Mouse (Mus musculus) adrenal gland, postnatal 10 days (tissue): ENCODE data around the gene Mreg. TPM values are rescaled to one million over a fixed set of nuclear protein-coding genes. Genes with fewer than 3 reads are reported as not detected.
A peak's percentile ranks its signal among the peaks of the same experiment; 100 is the strongest.

Source experiments
- DNase-seq: peaks from one replicate; pipeline ENCODE4 v3.0.0; 2021; ENCODE audit warnings: mixed read lengths
- total RNA-seq, 2 experiments: library from RNA; stranded (reverse); gene quantifications; 2 replicates each; pipeline ENCODE4 v1.2.3; 2021

Gene Mreg
- total RNA-seq, 2 experiments from 2014 or later = 7.7 to 12.3 TPM

- no peak for DNase-seq
Measured at GRCm38 (mm10) chr1:72227546-72227945, 15.4 kb upstream of the Mreg start.

GRCm38 (mm10) chr1:72226887-72227481 is 14.9 kb upstream of the Mreg start:
- DNase-seq = no peak

GRCm38 (mm10) chr1:72226172-72226886 is 14.2 kb upstream of the Mreg start:
- DNase-seq = peak; percentile 37

GRCm38 (mm10) chr1:72225720-72226171 is 13.6 kb upstream of the Mreg start:
- peak; percentile 88 for DNase-seq

- no peak for DNase-seq
Measured at GRCm38 (mm10) chr1:72225054-72225718, 13.1 kb upstream of the Mreg start.

GRCm38 (mm10) chr1:72220008-72220407 is 7.9 kb upstream of the Mreg start:
- DNase-seq = no peak

GRCm38 (mm10) chr1:72219116-72219515 is 7.0 kb upstream of the Mreg start:
- no peak for DNase-seq

- no peak for DNase-seq
Measured at GRCm38 (mm10) chr1:72218626-72219025, 6.5 kb upstream of the Mreg start.

GRCm38 (mm10) chr1:72216761-72217160 is 4.7 kb upstream of the Mreg start:
- no peak for DNase-seq

- DNase-seq = no peak
Measured at GRCm38 (mm10) chr1:72215174-72215573, 3.1 kb upstream of the Mreg start.

GRCm38 (mm10) chr1:72214470-72214961 is 2.4 kb upstream of the Mreg start:
- DNase-seq = no peak

GRCm38 (mm10) chr1:72213954-72214353 is 1.8 kb upstream of the Mreg start:
- DNase-seq = no peak

- no peak for DNase-seq
Measured at GRCm38 (mm10) chr1:72210803-72211679, 1.1 kb downstream of the Mreg start.

GRCm38 (mm10) chr1:72208095-72208494 is 4.0 kb downstream of the Mreg start:
- no peak for DNase-seq

- no peak for DNase-seq
Measured at GRCm38 (mm10) chr1:72205113-72205512, 7.0 kb downstream of the Mreg start.

GRCm38 (mm10) chr1:72203204-72203603 is 8.9 kb downstream of the Mreg start:
- DNase-seq = no peak

GRCm38 (mm10) chr1:72202705-72203104 is 9.4 kb downstream of the Mreg start:
- DNase-seq = no peak

GRCm38 (mm10) chr1:72202068-72202467 is 10.0 kb downstream of the Mreg start:
- DNase-seq = no peak

GRCm38 (mm10) chr1:72201126-72201525 is 11.0 kb downstream of the Mreg start:
- no peak for DNase-seq

GRCm38 (mm10) chr1:72198142-72198806 is 13.8 kb downstream of the Mreg start:
- DNase-seq = no peak

GRCm38 (mm10) chr1:72196626-72197359 is 15.3 kb downstream of the Mreg start:
- no peak for DNase-seq
